Mouse (Mus musculus): ENCODE results near the gene Osbpl9. TPM values are rescaled to one million over a fixed set of nuclear protein-coding genes. Genes with fewer than 3 reads are reported as not detected.

The Osbpl9 gene
- total and polyA plus RNA-seq, 3 experiments = 55.5 to 73.5 (median 59.2) TPM

GRCm38 (mm10) chr4:109059255-109059821 lies 142.7 kb downstream of the Osbpl9 start:
- Histone ChIP-seq H3K27ac (ENCODE audit: insufficient read depth, low read depth) (0 out of 2 replicates have a peak overlapping the region, but pooled peaks have one; percentile 13), H3K9ac (ENCODE audit: insufficient read depth, low read depth) (no peak overlapping the region), H3K4me3 (replicated peaks in 1 of 3; ENCODE audit: low read depth in 2 of 3, low read length in 2 of 3, poor library complexity in 1 of 3) (no peak overlapping the region), H3K79me2 (replicated peaks; ENCODE audit: control insufficient read depth, extremely low read depth, insufficient read depth, poor library complexity, severe bottlenecking) (no peaks in the 10 kb centered on the region), H3K36me3 (replicated peaks in 1 of 2; ENCODE audit: control insufficient read depth in 1 of 2, insufficient read depth in 1 of 2, low read length in 1 of 2) (peaks cover 72 to 96% of the 10 kb centered on the region in 2 experiments), H3K27me3 (replicated peaks) (no peaks in the 10 kb centered on the region), H3K4me1 (ENCODE audit: control insufficient read depth in 1 of 2, insufficient read depth in 2 of 2) (0 out of 4 replicates have a peak, but pooled peaks cover 0 to 1% of the 10 kb centered on the region in 2 experiments), H3K4me2 (ENCODE audit: insufficient read depth, low read depth, poor library complexity, severe bottlenecking) (no peak overlapping the region), H3K9me3 (replicated peaks; ENCODE audit: low read length) (no peaks in the 10 kb centered on the region)
- in situ Hi-C loops (cut with MboI; ENCODE audit: low pct_ligation_motif_present, low pct_unique_long_range_greater_than_20kb, low sequenced_read_pairs) = no loop called here
- DNase-seq (ENCODE audit: extremely low read depth) = no peak
- no peak for TF ChIP-seq SIN3A (IDR thresholded peaks at IDR 0.05; ENCODE audit: low read length)
- no peak for TF ChIP-seq EP300 (IDR thresholded peaks at IDR 0.05; ENCODE audit: low read length)
- dilution Hi-C loops (cut with MboI; ENCODE audit: extremely low pct_ligation_motif_present, extremely low pct_unique_long_range_greater_than_20kb, low sequenced_read_pairs) = no loop called here

GRCm38 (mm10) chr4:109057640-109058039 lies 144.4 kb downstream of the Osbpl9 start:
- no peak overlapping the region for H3K4me2 ChIP-seq (ENCODE audit: insufficient read depth, low read depth, poor library complexity, severe bottlenecking)
- no peak overlapping the region for H3K9ac ChIP-seq (ENCODE audit: insufficient read depth, low read depth)
- in situ Hi-C loops (cut with MboI; ENCODE audit: low pct_ligation_motif_present, low pct_unique_long_range_greater_than_20kb, low sequenced_read_pairs) = no loop called here
- H3K36me3 ChIP-seq (replicated peaks in 1 of 2; ENCODE audit: control insufficient read depth in 1 of 2, insufficient read depth in 1 of 2, low read length in 1 of 2) = peaks cover 67 to 95% of the 10 kb centered on the region in 2 experiments
- no peaks in the 10 kb centered on the region for H3K9me3 ChIP-seq (replicated peaks; ENCODE audit: low read length)
- no peak overlapping the region for H3K27ac ChIP-seq (ENCODE audit: insufficient read depth, low read depth)
- no peak for TF ChIP-seq MXI1 (IDR thresholded peaks at IDR 0.05; ENCODE audit: low read depth, low read length)
- no peak for TF ChIP-seq MAX (IDR thresholded peaks at IDR 0.05; ENCODE audit: low read length)
- no peak for TF ChIP-seq CHD2 (IDR thresholded peaks at IDR 0.05; ENCODE audit: low read length)
- no peak for TF ChIP-seq NRF1 (IDR thresholded peaks at IDR 0.05; ENCODE audit: low read depth, low read length)
- no peak for TF ChIP-seq JUND (conservative IDR thresholded peaks at IDR 0.05; ENCODE audit: low read depth, low read length)
- no peak for TF ChIP-seq EP300 (IDR thresholded peaks at IDR 0.05; ENCODE audit: low read length)
- TF ChIP-seq GABPA (IDR thresholded peaks at IDR 0.05; ENCODE audit: insufficient replicate concordance, low read depth, low read length) = no peak
- no peak for TF ChIP-seq IRF4 (IDR thresholded peaks at IDR 0.05; ENCODE audit: low read depth, low read length)
- no peak for TF ChIP-seq RAD21 (IDR thresholded peaks at IDR 0.05; ENCODE audit: low read depth, low read length)
- TF ChIP-seq TBP (conservative IDR thresholded peaks at IDR 0.05; ENCODE audit: low read depth, low read length) = no peak
- TF ChIP-seq HCFC1 (IDR thresholded peaks at IDR 0.05; ENCODE audit: low read depth, low read length) = no peak
- no peak for TF ChIP-seq CHD1 (IDR thresholded peaks at IDR 0.05; ENCODE audit: low read depth, low read length)
- no peak for TF ChIP-seq KAT2A (IDR thresholded peaks at IDR 0.05; ENCODE audit: insufficient replicate concordance, low read length)
- TF ChIP-seq USF1 (IDR thresholded peaks at IDR 0.05; ENCODE audit: low read depth, low read length) = no peak
- DNase-seq (ENCODE audit: extremely low read depth) = no peak
- dilution Hi-C loops (cut with MboI; ENCODE audit: extremely low pct_ligation_motif_present, extremely low pct_unique_long_range_greater_than_20kb, low sequenced_read_pairs) = no loop called here
- H3K79me2 ChIP-seq (replicated peaks; ENCODE audit: control insufficient read depth, extremely low read depth, insufficient read depth, poor library complexity, severe bottlenecking) = no peaks in the 10 kb centered on the region
- H3K27me3 ChIP-seq (replicated peaks) = no peaks in the 10 kb centered on the region
- H3K4me3 ChIP-seq (replicated peaks in 1 of 3; ENCODE audit: low read depth in 2 of 3, low read length in 2 of 3, poor library complexity in 1 of 3) = no peak overlapping the region
- H3K4me1 ChIP-seq (ENCODE audit: control insufficient read depth in 1 of 2, insufficient read depth in 2 of 2) = no peaks in the 10 kb centered on the region

All from CH12.LX (cell line).